Mouse (Mus musculus): Measurements from ENCODE around the gene Lrmda.

Lrmda gene

GRCm38 (mm10) chr14:22649411-22649911 lies 629.9 kb downstream of the Lrmda start:
- DNase-seq (ENCODE audit: low spot score in 2 of 2) = no peak

GRCm38 (mm10) chr14:22649985-22650984 lies 630.8 kb downstream of the Lrmda start:
- no peak for DNase-seq (ENCODE audit: low spot score in 2 of 2)

GRCm38 (mm10) chr14:22651131-22651952 lies 631.8 kb downstream of the Lrmda start:
- no peak for DNase-seq (ENCODE audit: low spot score in 2 of 2)

- DNase-seq (ENCODE audit: low spot score in 2 of 2) = no peak
These were observed 643.0 kb downstream of the Lrmda start for GRCm38 (mm10) chr14:22662496-22662895.

- no peak for DNase-seq (ENCODE audit: low spot score in 2 of 2)
These were observed 646.9 kb downstream of the Lrmda start for GRCm38 (mm10) chr14:22666437-22666836.

GRCm38 (mm10) chr14:22668302-22668701 lies 648.8 kb downstream of the Lrmda start:
- DNase-seq (ENCODE audit: low spot score in 2 of 2) = no peak

GRCm38 (mm10) chr14:22668711-22669110 lies 649.2 kb downstream of the Lrmda start:
- DNase-seq (ENCODE audit: low spot score in 2 of 2) = no peak

GRCm38 (mm10) chr14:22673581-22673980 lies 654.1 kb downstream of the Lrmda start:
- DNase-seq (ENCODE audit: low spot score in 2 of 2) = no peak

- DNase-seq (ENCODE audit: low spot score in 2 of 2) = no peak
These were observed 659.6 kb downstream of the Lrmda start for GRCm38 (mm10) chr14:22679008-22679704.

- DNase-seq (ENCODE audit: low spot score in 2 of 2) = no peak
These were observed 660.5 kb downstream of the Lrmda start for GRCm38 (mm10) chr14:22679705-22680643.

- DNase-seq (ENCODE audit: low spot score in 2 of 2) = no peak
These were observed 667.4 kb downstream of the Lrmda start for GRCm38 (mm10) chr14:22686886-22687285.

GRCm38 (mm10) chr14:22688399-22688798 lies 668.9 kb downstream of the Lrmda start:
- no peak for DNase-seq (ENCODE audit: low spot score in 2 of 2)

GRCm38 (mm10) chr14:22695448-22695847 lies 675.9 kb downstream of the Lrmda start:
- DNase-seq (ENCODE audit: low spot score in 2 of 2) = no peak

- no peak for DNase-seq (ENCODE audit: low spot score in 2 of 2)
These were observed 676.4 kb downstream of the Lrmda start for GRCm38 (mm10) chr14:22695931-22696365.

GRCm38 (mm10) chr14:22700236-22700635 lies 680.7 kb downstream of the Lrmda start:
- no peak for DNase-seq (ENCODE audit: low spot score in 2 of 2)

GRCm38 (mm10) chr14:22700690-22701089 lies 681.2 kb downstream of the Lrmda start:
- no peak for DNase-seq (ENCODE audit: low spot score in 2 of 2)

GRCm38 (mm10) chr14:22707958-22708701 lies 688.6 kb downstream of the Lrmda start:
- no peak for DNase-seq (ENCODE audit: low spot score in 2 of 2)

GRCm38 (mm10) chr14:22710071-22710661 lies 690.7 kb downstream of the Lrmda start:
- no peak for DNase-seq (ENCODE audit: low spot score in 2 of 2)

- DNase-seq (ENCODE audit: low spot score in 2 of 2) = no peak
These were observed 692.9 kb downstream of the Lrmda start for GRCm38 (mm10) chr14:22712388-22712787.
